Mouse (Mus musculus) stomach, postnatal 0 days (tissue): ENCODE results near the gene Cyb561d2. TPM values are rescaled to one million over a fixed set of nuclear protein-coding genes. Genes with fewer than 3 reads are reported as not detected.

Source experiments
- ATAC-seq: fragments of 200-750 bp; cut with Nextera tagmentation; 2 replicates; pipeline ENCODE4 v1.8.0; 2017; ENCODE audit not compliant: low FRiP score, low TSS enrichment
- DNase-seq: peaks from one replicate; pipeline ENCODE4 v3.0.0-alpha.2; 2016; ENCODE audit warnings: low spot score
- H3K27ac ChIP-seq: fragments of 300-500 bp; sonication (generic); replicated peaks from 2 replicates; pipeline ENCODE4 v1.5.1; 2014; ENCODE audit warnings: mild to moderate bottlenecking, control low read depth
- H3K27me3 ChIP-seq: fragments of 300-500 bp; sonication (generic); 2 replicates; pipeline ENCODE4 v1.6.1; 2014; ENCODE audit warnings: low read length; ENCODE audit not compliant: control insufficient read depth, insufficient read depth
- H3K36me3 ChIP-seq: fragments of 300-500 bp; sonication (generic); 2 replicates; pipeline ENCODE4 v1.6.1; 2014; ENCODE audit warnings: low read length, mixed read lengths; ENCODE audit not compliant: control insufficient read depth, insufficient read depth
- H3K4me1 ChIP-seq: fragments of 300-500 bp; sonication (generic); replicated peaks from 2 replicates; pipeline ENCODE4 v1.6.1; 2014; ENCODE audit warnings: antibody characterized with exemption; ENCODE audit not compliant: control insufficient read depth, insufficient read depth
- H3K4me2 ChIP-seq: fragments of 300-500 bp; sonication (generic); replicated peaks from 2 replicates; pipeline ENCODE4 v1.6.1; 2014; ENCODE audit warnings: low read depth, mild to moderate bottlenecking, control low read depth, moderate library complexity
- H3K4me3 ChIP-seq: fragments of 300-500 bp; sonication (generic); 2 replicates; pipeline ENCODE4 v1.5.1; 2014; ENCODE audit warnings: low read depth, low read length, control low read depth
- H3K9ac ChIP-seq: fragments of 300-500 bp; sonication (generic); 2 replicates; pipeline ENCODE4 v1.6.1; 2014; ENCODE audit warnings: mild to moderate bottlenecking, low read length, control low read depth, mixed read lengths
- H3K9me3 ChIP-seq: fragments of 300-500 bp; sonication (generic); 2 replicates; pipeline ENCODE4 v1.6.1; 2016; ENCODE audit warnings: low read length; ENCODE audit not compliant: control insufficient read depth
- CTCF ChIP-seq: IDR thresholded peaks from 2 replicates; pipeline ENCODE4 v1.5.1; 2016; ENCODE audit warnings: antibody characterized with exemption, low read depth, mild to moderate bottlenecking, moderate library complexity
- EP300 ChIP-seq: optimal IDR thresholded peaks from 2 replicates; pipeline ENCODE3; 2016; ENCODE audit warnings: antibody characterized with exemption
- WGBS: fragments of 180-500 bp; shearing (Covaris S2); extraction: QIAGEN DNeasy Blood & Tissue Kit; methylation state at CpG from one replicate; pipeline ENCODE4 v1.1.7; 2014; 5-methylcytosine and 5-hydroxymethylcytosine counted together
- polyA plus RNA-seq: library from polyadenylated mRNA; unstranded; fragments of >200 nt; fragmentation: Nextera tagmentation; extraction: Ambion mirVana; gene quantifications from 2 replicates; pipeline ENCODE4 v1.2.1, GENCODE M21; 2015

Gene Cyb561d2
- polyA plus RNA-seq, result 26.7 and 28.2 TPM in 2 replicates

DNA sequence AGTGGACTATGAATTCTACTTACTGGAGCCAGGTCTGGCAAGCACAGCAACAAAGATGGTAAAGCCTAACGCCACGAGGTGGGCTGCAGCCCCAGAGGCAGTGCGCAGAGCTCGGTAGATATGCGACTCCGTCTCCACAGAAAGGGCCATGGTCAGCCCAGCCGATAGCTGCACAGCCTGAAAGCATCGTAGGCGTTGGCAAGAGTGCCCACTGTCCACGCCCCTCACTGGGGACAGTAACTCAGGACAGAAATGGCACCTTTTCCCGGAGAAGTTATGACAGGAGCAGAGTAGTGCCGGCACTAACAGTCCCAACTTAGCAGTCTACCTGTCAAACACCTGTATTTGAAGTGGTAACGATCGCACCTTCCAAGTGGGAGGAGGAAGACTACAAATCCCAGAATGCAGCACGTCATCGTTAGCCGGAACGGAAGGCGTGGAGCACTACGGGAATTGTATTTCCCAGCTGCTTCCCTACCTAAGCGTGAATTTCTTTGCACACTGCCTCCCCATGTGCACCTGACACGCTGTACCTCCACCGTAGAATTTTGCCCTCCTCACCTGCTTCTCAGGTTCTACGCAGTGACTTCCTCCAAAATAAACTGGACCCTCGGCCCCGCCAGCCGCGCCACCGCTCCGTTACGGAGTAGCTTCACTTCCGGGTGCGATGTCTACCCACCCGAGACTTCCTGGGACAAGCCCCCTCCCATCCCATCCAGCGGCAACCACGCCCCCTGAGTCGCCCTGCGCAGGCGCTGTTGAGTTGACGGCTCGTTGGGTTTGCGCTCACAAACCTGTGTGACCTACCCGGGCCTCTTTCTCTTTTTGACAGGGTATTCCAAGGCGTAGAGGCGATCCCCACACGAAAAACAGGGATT, at the start of gene Cyb561d2, which contains the start of gene Nprl2:
Gene Cyb561d2, minus strand, starts transcription at position 720 of the 878 bp plus-strand sequence.
Gene Nprl2, plus strand, starts transcription at position 753 of the 878 bp plus-strand sequence.
- peaks cover 2% of the 10 kb centered on the region; the same call in 1 of the 2 replicates for H3K4me1 ChIP-seq
- no peaks in the 10 kb centered on the region for H3K9me3 ChIP-seq
- H3K36me3 ChIP-seq, result peaks cover 13% of the 10 kb centered on the region
- ATAC-seq (peak; percentile 85), DNase-seq (peak; percentile 94)
- WGBS, result under 1% methylated on average over 46 of the region's 46 CpGs
- peak within 1 kb of the TSS; percentile 63 for H3K4me3 ChIP-seq
- TF ChIP-seq EP300 (no peak), CTCF (peak; percentile 21; the same call in 1 of the 2 replicates)
- H3K4me2 ChIP-seq, result peak within 1 kb of the TSS; percentile 78
- H3K27ac ChIP-seq, result peak within 1 kb of the TSS; percentile 40; the same call in 1 of the 2 replicates
- H3K9ac ChIP-seq, result peak within 1 kb of the TSS; percentile 55
- no peaks in the 10 kb centered on the region for H3K27me3 ChIP-seq

DNA sequence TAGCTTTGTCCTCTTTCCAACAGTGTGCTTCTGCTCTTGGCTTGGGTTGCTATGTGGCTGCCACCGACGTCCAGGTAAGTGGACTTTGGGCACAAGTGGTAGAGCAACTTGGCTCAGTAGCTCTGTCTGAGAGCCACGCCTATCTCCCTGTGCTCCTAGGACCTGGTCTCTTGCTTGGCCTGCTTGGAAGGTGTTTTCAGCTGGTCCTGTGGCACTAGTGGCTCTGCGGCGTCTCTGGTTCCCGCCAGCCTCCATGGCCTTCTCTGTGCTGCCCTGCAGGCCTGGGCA, 48.7 kb upstream of the Cyb561d2 start:
- Histone ChIP-seq H3K9me3 (no peaks in the 10 kb centered on the region), H3K9ac (no peak overlapping the region), H3K27me3 (no peaks in the 10 kb centered on the region), H3K4me2 (peak overlapping the region; percentile 29; the same call in 1 of the 2 replicates), H3K4me3 (no peak overlapping the region), H3K36me3 (peaks cover 30% of the 10 kb centered on the region), H3K4me1 (peaks cover 4% of the 10 kb centered on the region), H3K27ac (peak overlapping the region; percentile 89)
- no peak for TF ChIP-seq EP300
- no peak for TF ChIP-seq CTCF
- DNase-seq (peak; percentile 68), ATAC-seq (peak; percentile 27; the same call in 1 of the 2 replicates)
- 78% methylated on average over 6 of the region's 6 CpGs for WGBS

DNA sequence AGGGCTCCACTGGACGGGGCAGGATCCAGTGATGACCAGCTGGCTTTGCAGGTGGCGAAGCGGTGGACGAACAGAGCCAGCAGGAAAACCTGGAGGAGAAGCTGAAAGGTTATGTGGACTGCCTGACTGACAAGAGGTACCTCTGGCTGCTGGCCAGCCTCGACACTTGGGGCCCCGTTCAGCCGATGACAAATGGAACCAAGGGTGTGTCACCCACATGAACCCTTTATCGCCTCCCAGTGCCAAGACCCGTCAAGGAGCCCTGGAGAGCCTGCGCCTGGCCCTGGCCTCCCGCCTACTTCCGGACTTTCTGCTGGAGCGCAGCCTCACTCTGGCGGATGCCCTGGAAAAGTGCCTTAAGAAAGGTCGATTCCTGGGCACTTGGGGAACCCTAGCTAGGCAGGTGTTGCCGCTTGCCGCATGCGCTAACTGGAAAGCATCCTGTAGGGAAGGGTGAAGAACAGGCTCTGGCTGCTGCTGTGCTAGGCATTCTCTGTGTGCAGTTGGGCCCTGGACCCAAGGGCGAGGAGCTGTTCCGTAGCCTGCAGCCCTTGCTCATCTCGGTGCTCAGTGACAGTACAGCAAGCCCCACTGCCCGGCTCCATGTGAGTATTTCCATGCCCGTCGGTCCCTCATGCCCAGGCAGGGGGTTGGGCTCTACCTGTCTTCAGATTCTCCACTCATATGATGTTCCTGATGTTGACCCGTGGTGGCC, 48.2 kb upstream of the Cyb561d2 start:
- H3K4me1 ChIP-seq, result peaks cover 4% of the 10 kb centered on the region
- H3K9ac ChIP-seq, result peak overlapping the region; percentile 13; the same call in 1 of the 2 replicates
- DNase-seq, result peak; percentile 94
- H3K4me2 ChIP-seq, result peak overlapping the region; percentile 29; the same call in 1 of the 2 replicates
- WGBS, result 65% methylated on average over 25 of the region's 25 CpGs
- 0 out of 2 replicates have a peak overlapping the region, but pooled peaks have one; percentile 6 for H3K4me3 ChIP-seq
- H3K9me3 ChIP-seq, result no peaks in the 10 kb centered on the region
- H3K27ac ChIP-seq, result peak overlapping the region; percentile 89
- no peaks in the 10 kb centered on the region for H3K27me3 ChIP-seq
- H3K36me3 ChIP-seq, result peaks cover 30% of the 10 kb centered on the region
- peak; percentile 68 for ATAC-seq
- TF ChIP-seq EP300 (no peak), CTCF (peak; percentile 29; the same call in 1 of the 2 replicates)

DNA sequence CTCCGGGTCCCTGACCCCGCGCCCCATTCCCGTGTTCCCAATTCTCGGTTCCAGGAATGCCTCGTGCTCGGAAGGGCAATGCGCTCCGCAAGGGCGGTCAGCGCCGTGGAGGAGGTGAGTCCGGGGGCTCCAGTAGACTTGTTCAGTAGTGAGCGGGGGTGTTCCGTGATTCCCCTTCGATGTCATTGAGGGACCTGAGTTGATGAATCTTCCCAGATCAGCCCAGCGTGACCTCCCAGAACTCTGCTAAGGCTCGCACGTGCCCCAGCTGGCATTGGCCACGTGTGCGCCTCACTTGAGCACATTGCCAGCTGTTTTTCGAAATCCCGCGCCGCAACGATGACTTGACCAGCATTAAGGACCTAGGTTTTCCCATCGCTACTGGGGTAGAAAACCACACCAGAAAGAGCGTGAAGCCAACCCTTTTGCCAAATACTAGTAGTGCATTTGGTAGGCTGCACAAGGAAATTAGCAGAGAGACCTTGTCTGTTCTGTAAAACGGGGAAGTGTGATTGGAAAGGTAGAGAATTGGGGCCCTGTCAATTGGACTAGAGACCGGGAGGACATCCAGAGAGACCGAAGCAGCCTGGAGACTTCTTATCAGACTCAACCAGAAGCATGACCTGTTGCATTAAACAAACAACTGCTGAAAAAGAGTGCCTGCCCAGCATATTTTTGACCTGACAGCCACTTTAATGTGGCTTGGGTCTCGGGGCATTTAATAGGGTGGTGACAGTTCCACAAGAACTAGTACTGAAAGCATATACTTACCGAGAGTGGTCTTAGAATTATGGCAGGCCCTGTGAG, 46.0 kb upstream of the Cyb561d2 start:
- TF ChIP-seq CTCF (no peak), EP300 (peak; percentile 65)
- peaks cover 4% of the 10 kb centered on the region for H3K4me1 ChIP-seq
- ATAC-seq, result peak; percentile 1; the same call in 1 of the 2 replicates
- peak; percentile 69 for DNase-seq
- peak overlapping the region; percentile 50; the same call in 1 of the 2 replicates for H3K27ac ChIP-seq
- peak overlapping the region; percentile 56 for H3K4me3 ChIP-seq
- no peaks in the 10 kb centered on the region for H3K9me3 ChIP-seq
- WGBS, result 2% methylated on average over 33 of the region's 33 CpGs
- no peaks in the 10 kb centered on the region for H3K27me3 ChIP-seq
- peaks cover 25% of the 10 kb centered on the region; the same call in 1 of the 2 replicates for H3K36me3 ChIP-seq
- H3K4me2 ChIP-seq, result peak overlapping the region; percentile 74
- H3K9ac ChIP-seq, result peak overlapping the region; percentile 63
